Mouse (Mus musculus): ENCODE measurements around the gene Nol4l. TPM values are rescaled to one million over a fixed set of nuclear protein-coding genes. Genes with fewer than 3 reads are reported as not detected.

The Nol4l gene
- polyA plus RNA-seq, 1 experiment, result 14.2 TPM

DNA sequence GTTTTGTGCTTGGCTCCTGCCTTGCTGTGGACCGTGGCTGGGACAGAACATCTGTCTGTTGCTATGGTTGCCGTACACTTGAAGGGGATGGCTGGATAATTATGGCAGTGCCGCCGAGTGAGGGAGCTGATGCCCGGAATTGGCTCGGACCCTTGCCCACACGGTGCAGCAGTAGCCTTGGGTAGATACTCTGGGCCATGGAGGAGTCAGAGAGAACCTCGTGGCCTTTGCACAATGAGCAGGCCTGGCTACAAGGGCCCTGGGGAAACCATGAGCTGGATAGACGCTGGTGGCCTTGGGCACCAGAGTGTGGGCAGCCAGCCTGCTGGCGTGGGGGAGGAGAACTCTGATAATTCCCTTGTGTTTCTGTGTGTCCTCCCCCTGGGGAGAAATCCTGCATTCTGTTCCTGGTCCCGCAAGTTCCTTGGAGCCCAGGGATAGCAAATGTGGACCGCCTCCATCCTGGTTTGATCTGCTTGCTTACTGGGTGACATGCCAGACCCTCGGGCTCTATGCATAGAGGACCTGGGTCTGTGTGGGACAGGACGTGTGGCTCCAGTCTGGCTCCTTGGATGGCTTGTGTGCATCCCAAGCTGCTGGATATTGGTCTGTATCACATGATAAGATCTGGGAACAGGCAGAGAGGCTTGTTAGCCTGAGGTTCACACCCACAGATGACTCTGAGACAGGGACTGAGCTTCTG lies 18.6 kb upstream of the Nol4l start:
- no peak for TF ChIP-seq GATA1 (IDR thresholded peaks at IDR 0.05; ENCODE audit: low read length)

- no peak for TF ChIP-seq GATA1 (IDR thresholded peaks at IDR 0.05; ENCODE audit: low read length)
These were observed 17.9 kb upstream of the Nol4l start for GRCm38 (mm10) chr2:153547633-153548032.

- TF ChIP-seq GATA1 (IDR thresholded peaks at IDR 0.05; ENCODE audit: low read length), result no peak
These were observed 17.2 kb upstream of the Nol4l start for GRCm38 (mm10) chr2:153546972-153547371.

DNA sequence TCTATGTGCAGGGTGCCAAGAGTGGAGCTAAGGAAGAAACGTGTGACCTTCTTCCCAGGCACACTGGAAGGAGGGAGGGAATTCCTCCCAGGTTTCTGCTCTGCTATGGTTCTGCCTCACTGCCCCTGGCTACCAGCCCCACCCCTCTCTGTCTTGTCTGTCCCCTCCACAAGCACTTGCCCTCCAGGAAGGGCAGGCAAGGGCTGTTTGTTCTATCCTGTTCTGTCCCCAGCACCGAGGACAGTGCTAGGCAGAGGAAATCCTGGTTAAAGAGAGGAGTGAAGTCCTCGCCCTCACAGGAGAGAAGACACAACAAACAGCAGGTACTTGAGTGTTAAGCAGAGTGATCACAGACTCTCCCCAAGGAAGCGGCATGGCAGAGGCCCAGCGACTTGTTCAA lies 16.7 kb upstream of the Nol4l start:
- TF ChIP-seq GATA1 (IDR thresholded peaks at IDR 0.05; ENCODE audit: low read length), result no peak

DNA sequence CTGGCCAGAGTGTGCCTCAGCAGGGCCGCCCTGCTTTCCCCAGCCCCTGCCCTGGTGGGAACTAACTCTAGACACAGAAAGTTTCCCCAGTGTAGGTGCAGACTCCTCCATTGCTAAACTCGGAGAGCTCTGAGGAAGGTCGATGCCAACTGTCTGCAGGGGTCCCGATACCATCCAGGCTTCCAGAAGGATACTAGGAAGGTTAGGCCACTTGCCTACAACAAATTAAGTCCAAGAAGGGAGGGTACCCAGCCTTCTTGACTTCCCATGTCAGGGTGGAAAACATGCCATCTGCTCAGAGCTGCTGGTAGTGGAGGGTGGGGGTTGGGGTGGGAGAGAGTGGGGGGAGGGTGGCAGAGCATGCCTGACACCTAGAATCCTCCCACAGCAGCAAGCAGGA lies 15.0 kb upstream of the Nol4l start:
- no peak for TF ChIP-seq GATA1 (IDR thresholded peaks at IDR 0.05; ENCODE audit: low read length)

DNA sequence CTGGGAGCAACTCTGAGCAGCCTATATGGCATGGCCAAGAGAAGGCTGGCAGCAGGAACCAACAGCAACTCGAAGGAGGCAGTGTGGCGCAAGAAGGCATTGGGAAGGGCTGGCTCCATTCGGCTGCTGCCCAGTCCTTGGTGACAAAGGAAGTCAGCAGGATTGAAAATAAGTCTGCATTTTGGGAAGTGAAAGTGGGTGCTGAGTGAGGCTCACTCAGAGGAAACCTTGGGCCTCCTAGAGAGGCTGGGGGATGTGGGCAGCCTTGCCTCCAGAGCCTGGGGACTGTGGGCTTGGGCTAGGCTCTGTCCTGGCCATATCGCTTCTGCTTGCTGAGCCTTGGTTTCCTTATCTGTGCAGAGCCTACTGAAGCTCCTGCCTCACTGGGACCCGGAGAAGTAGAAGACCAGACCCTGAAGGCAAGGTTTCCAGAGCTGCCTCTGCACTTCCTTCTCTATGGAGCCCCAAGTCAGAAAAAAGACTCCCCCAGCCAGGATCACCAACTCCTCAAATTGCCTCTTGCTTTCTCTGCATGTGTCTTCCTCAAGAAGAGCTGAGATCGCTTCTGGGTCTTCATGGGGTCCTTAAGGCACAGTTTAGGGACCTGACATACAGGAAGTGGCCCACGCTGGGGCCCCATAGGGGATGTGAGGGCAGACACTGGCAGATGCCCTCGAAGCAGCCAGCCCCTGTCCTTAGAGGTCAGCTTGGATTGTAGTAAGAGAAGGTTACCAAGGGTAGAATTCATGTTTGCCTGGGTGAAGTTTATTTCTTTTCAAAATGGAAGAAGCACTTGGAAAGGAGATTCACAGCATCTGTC lies 14.3 kb upstream of the Nol4l start:
- TF ChIP-seq GATA1 (IDR thresholded peaks at IDR 0.05; ENCODE audit: low read length), result no peak

DNA sequence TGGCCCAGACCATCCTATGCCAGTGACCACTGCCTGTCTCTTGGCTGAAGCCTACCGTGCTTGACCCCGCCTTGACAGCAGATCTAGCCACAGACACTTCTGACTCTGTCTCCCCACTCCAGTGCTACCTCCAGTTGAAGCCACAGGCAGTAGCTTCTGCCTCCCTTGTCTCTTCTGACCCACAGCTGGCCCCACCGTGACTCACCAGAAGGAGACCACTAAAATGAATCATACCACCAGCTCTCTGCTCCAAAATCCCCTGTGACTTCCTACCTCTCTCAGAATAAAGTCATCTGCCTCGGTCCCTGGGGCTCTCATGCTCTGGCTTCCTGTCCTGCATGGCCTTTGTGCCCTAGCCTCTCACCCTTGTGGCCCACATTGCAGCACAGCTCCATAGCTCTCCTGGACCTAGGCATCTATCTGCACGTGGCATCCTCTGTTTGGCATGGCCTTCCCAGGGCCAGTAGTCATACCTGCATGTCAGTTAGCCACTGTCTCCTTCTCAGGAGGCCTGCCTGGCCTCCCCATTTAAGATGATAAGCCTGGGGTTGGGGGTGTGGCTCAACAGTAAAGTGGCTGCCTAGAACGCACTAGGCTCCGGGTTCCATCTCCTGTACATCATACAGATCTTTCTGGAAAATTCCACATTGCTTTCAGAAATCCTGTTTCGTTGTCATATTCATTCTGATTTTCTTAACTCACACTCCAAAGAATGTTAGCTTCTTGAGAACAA lies 13.3 kb upstream of the Nol4l start:
- no peak for TF ChIP-seq GATA1 (IDR thresholded peaks at IDR 0.05; ENCODE audit: low read length)

DNA sequence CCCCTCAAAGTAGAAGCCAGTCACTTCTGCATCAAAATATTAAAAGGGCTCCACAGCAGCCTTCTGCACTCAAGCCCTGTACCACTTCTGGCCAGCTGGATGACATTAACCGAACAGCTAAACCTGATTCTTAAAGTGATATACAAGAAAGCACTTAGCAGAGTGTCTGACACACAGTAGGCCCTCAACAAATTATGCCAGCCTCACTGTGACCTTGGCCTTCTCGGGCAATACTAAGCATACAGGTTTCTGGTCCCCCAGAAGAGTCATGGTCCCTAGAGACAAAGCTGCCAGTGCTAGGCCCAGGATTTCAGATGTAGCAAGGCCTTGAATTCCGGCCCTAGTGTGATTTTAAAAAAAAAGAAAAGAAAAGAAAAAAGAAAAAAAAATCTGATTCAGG lies 9.1 kb upstream of the Nol4l start:
- no peak for TF ChIP-seq GATA1 (IDR thresholded peaks at IDR 0.05; ENCODE audit: low read length)

- TF ChIP-seq GATA1 (IDR thresholded peaks at IDR 0.05; ENCODE audit: low read length), result no peak
These were observed 4.2 kb upstream of the Nol4l start for GRCm38 (mm10) chr2:153533981-153534380.

DNA sequence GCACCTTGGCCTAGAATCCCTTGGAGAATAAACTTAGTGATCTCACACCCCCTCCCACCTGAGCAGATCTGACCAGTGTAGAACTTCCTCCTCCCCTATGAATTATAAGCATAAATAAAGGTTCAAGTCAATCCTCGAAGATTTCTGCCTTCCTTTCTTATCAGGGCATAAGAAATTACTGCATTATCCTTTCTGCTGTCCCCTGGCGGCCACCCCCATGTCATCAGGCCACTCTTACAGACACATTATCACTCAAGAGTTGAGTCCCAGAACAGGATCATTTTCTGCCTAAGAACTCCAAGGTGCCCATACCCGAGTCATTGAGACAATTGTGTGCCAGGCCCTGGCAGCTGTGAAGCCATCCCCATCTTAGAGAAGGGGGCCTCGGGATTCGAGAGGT lies 1.2 kb upstream of the Nol4l start:
- no peak for TF ChIP-seq GATA1 (IDR thresholded peaks at IDR 0.05; ENCODE audit: low read length)

DNA sequence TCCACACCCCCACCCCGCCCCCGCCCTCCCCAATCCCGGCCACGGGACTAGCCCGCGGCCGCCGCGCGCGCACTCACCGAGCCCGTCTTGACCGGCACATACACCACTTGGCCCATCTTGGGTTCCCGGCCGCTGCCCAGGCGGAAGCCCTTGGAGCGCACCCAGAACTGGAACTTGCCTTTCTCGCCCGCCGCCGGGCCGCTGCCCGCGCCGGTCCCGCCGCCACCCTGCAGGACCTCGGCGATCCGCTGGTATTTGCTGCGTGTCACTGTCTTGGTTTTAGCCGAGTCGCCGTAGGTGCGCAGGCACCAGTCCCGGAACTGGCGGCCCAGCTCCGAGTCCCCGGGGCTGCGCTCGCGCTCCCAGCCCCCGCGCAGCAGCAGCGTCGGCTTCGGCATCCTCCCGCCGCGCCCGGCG lies 398 bp downstream of the Nol4l start:
- no peak for TF ChIP-seq GATA1 (IDR thresholded peaks at IDR 0.05; ENCODE audit: low read length)

DNA sequence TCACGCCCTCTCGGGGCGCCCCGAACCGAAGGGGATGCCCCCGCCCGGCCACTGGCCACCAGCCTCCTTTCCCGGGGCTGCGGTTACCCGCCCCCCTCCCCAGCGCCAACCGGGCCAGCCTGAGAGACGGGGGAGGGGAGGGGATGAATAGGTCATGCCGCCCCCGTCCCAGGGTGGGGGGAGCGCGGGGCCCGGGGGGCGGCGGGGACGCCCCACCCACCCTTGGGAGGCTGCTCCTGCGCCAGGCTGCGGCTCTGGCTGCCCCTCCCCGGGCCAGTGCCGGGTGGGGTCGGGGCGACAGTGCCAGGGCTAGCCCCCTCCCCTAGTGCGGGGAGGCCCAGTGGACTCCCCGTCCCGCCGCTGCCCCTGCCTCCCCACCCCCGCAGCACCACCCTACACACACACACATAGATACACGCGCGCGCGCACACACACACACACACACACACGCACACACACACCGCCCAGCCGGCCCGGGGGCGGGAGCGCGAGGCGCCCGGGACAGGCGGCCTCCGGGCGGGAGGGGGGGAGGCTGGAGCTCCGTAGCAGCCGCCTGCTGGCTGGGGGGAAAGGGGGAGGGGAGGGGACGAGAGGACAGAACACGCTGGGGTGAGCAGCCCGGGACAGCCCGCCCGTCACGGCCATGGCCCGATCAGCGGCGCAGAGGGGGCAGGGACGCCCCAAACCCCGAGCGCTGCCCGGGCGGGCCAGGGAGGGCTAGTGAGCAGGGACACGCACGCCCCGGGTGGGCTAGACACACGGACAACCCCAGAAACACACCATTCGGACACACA lies 1.0 kb downstream of the Nol4l start:
- no peak for TF ChIP-seq GATA1 (IDR thresholded peaks at IDR 0.05; ENCODE audit: low read length)

GRCm38 (mm10) chr2:153527580-153528531 lies 1.9 kb downstream of the Nol4l start:
- no peak for TF ChIP-seq GATA1 (IDR thresholded peaks at IDR 0.05; ENCODE audit: low read length)

- TF ChIP-seq GATA1 (IDR thresholded peaks at IDR 0.05; ENCODE audit: low read length), result no peak
These were observed 2.8 kb downstream of the Nol4l start for GRCm38 (mm10) chr2:153526850-153527530.

All from G1E-ER4 (cell line).